Mouse (Mus musculus) liver, embryonic 16.5 days (tissue): ENCODE data around the gene Grk6. TPM values are rescaled to one million over a fixed set of nuclear protein-coding genes. Genes with fewer than 3 reads are reported as not detected.

Experiments
- ATAC-seq: fragments of 200-750 bp; cut with Nextera tagmentation; 2 replicates; pipeline ENCODE4 v1.8.0; 2017; ENCODE audit warnings: low read depth, mild to moderate bottlenecking, moderate number of reproducible peaks, moderate library complexity
- H3K27ac ChIP-seq: fragments of 300-500 bp; sonication (generic); 2 replicates; pipeline ENCODE4 v1.5.1; 2014; ENCODE audit warnings: mild to moderate bottlenecking, low read length
- H3K27me3 ChIP-seq: fragments of 300-500 bp; sonication (generic); 2 replicates; pipeline ENCODE4 v1.6.1; 2014; ENCODE audit warnings: low read depth, low read length, mixed read lengths; ENCODE audit not compliant: control insufficient read depth, insufficient read depth
- H3K36me3 ChIP-seq: fragments of 300-500 bp; sonication (generic); 2 replicates; pipeline ENCODE4 v1.6.1; 2014; ENCODE audit warnings: mild to moderate bottlenecking; ENCODE audit not compliant: control insufficient read depth, insufficient read depth
- H3K4me1 ChIP-seq: fragments of 300-500 bp; sonication (generic); 2 replicates; pipeline ENCODE4 v1.6.1; 2014; ENCODE audit warnings: low read depth, low read length, mixed read lengths; ENCODE audit not compliant: control insufficient read depth
- H3K4me2 ChIP-seq: fragments of 300-500 bp; sonication (generic); 2 replicates; pipeline ENCODE4 v1.6.1; 2014; ENCODE audit warnings: low read depth, low read length, mixed read lengths
- H3K4me3 ChIP-seq: fragments of 300-500 bp; sonication (generic); 2 replicates; pipeline ENCODE4 v1.5.1; 2014; ENCODE audit warnings: low read depth, mild to moderate bottlenecking, low read length
- H3K9ac ChIP-seq: fragments of 300-500 bp; sonication (generic); 2 replicates; pipeline ENCODE4 v1.6.1; 2014; ENCODE audit warnings: low read depth, low read length
- H3K9me3 ChIP-seq: fragments of 300-500 bp; sonication (generic); replicated peaks from 2 replicates; pipeline ENCODE4 v1.6.1; 2016; ENCODE audit warnings: low read length; ENCODE audit not compliant: control insufficient read depth
- WGBS: fragments of 180-500 bp; shearing (Covaris S2); extraction: QIAGEN DNeasy Blood & Tissue Kit; methylation state at CpG from one replicate; pipeline ENCODE4 v1.1.7; 2014; ENCODE audit not compliant: insufficient replicate concordance; 5-methylcytosine and 5-hydroxymethylcytosine counted together
- polyA plus RNA-seq: library from polyadenylated mRNA; unstranded; fragments of >200 nt; fragmentation: Nextera tagmentation; extraction: Ambion mirVana; gene quantifications from 2 replicates; pipeline ENCODE4 v1.2.1, GENCODE M21; 2015

The Grk6 gene
- polyA plus RNA-seq, 1 experiment from 2014 or later: 12.1 TPM

GRCm38 (mm10) chr13:55484520-55485088, 39.7 kb downstream of the Grk6 start:
- Histone ChIP-seq H3K36me3 (no peaks in the 10 kb centered on the region), H3K4me3 (no peak overlapping the region), H3K9me3 (no peaks in the 10 kb centered on the region), H3K4me1 (no peaks in the 10 kb centered on the region; the same call in 1 of the 2 replicates), H3K27me3 (peaks cover 56% of the 10 kb centered on the region), H3K4me2 (no peak overlapping the region), H3K27ac (no peak overlapping the region), H3K9ac (no peak overlapping the region)
- no peak for ATAC-seq
- 42% methylated on average over 7 of the region's 7 CpGs for WGBS

GRCm38 (mm10) chr13:55486029-55486794, 41.3 kb downstream of the Grk6 start:
- Histone ChIP-seq H3K36me3 (no peaks in the 10 kb centered on the region), H3K4me2 (no peak overlapping the region), H3K27ac (no peak overlapping the region), H3K4me1 (no peaks in the 10 kb centered on the region; the same call in 1 of the 2 replicates), H3K9me3 (no peaks in the 10 kb centered on the region), H3K9ac (no peak overlapping the region), H3K4me3 (no peak overlapping the region), H3K27me3 (peaks cover 60% of the 10 kb centered on the region)
- 46% methylated on average over 14 of the region's 14 CpGs for WGBS
- ATAC-seq: no peak

DNA sequence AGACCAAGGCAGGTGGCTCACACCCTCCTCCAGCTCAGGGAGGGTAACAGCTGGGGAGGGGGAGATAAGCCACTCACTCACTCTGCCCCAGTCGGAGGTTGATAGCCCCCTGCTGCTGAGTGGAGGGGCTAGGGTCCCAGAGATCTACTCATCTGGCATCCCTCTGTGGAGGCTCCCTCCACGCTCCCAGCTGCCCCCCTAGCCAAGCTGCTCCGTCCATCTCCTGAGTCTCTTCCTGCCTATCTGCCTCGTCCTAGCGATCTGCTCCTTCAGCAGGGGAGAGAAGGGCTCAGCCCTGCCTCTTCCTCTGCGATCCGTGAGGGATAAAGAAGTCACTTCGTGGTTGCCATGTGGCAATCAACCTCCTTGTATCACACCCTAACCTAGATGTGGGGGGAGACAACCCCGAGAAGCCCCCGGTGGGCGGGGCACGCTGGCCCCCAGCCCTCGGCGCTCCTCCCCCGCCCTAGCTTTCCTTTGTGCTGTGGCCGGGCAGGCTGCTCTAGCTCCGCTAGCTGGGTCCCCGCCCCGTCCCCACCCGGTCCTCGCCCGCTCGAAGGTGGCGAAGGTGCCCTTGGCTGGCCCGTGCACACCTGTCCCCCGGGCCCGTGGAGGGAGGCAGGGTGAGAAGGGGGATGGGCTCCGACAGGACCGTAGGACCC, 42.2 kb downstream of the Grk6 start:
- H3K9ac ChIP-seq: peak overlapping the region; percentile 48
- no peaks in the 10 kb centered on the region for H3K36me3 ChIP-seq
- peak overlapping the region; percentile 74 for H3K4me2 ChIP-seq
- H3K27me3 ChIP-seq: peaks cover 62% of the 10 kb centered on the region
- under 1% methylated on average over 28 of the region's 29 CpGs for WGBS
- H3K27ac ChIP-seq: no peak overlapping the region
- no peak; the same call in 1 of the 2 replicates for ATAC-seq
- H3K4me3 ChIP-seq: peak overlapping the region; percentile 58
- no peaks in the 10 kb centered on the region for H3K9me3 ChIP-seq
- no peaks in the 10 kb centered on the region; the same call in 1 of the 2 replicates for H3K4me1 ChIP-seq

GRCm38 (mm10) chr13:55487578-55488498, 43.0 kb downstream of the Grk6 start, which contains the start of gene Dbn1:
TSS of gene Dbn1 (minus strand) at chr13:55488111.
- peak within 1 kb of the TSS; percentile 48 for H3K9ac ChIP-seq
- peak; percentile 66 for ATAC-seq
- peak within 1 kb of the TSS; percentile 58 for H3K4me3 ChIP-seq
- H3K27me3 ChIP-seq: peaks cover 67% of the 10 kb centered on the region
- no peaks in the 10 kb centered on the region for H3K36me3 ChIP-seq
- H3K4me1 ChIP-seq: no peaks in the 10 kb centered on the region; the same call in 1 of the 2 replicates
- no peaks in the 10 kb centered on the region for H3K9me3 ChIP-seq
- WGBS: 1% methylated on average over 63 of the region's 83 CpGs
- H3K27ac ChIP-seq: no peak within 1 kb of the TSS
- peak within 1 kb of the TSS; percentile 74 for H3K4me2 ChIP-seq

DNA sequence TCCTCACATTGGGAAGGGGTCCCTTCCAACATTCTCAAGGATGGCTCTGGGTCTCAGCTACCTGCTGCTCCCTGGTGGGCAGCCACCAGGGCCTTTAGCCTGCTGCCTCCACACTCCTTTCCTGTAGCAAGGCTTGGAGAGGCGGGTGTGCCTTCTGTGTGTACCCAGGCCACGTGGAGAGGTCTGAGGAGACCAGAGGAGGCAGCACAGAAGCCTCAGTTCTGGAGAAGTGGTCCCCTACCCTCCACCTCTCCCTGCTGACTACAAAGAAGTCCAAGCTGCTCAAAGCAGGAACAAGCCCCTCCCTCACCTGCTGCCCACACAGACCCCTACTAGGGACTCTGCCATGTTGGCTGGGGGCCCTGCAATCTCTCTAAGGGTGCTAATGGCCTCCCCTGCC, 49.4 kb downstream of the Grk6 start:
- Histone ChIP-seq H3K9me3 (no peaks in the 10 kb centered on the region), H3K27me3 (peaks cover 19% of the 10 kb centered on the region), H3K27ac (no peak overlapping the region), H3K4me3 (no peak overlapping the region), H3K36me3 (no peaks in the 10 kb centered on the region), H3K4me1 (no peaks in the 10 kb centered on the region; the same call in 1 of the 2 replicates), H3K9ac (no peak overlapping the region), H3K4me2 (no peak overlapping the region)
- ATAC-seq: no peak
- 20% methylated on average over 2 of the region's 2 CpGs for WGBS

GRCm38 (mm10) chr13:55494883-55495621, 50.2 kb downstream of the Grk6 start:
- no peak overlapping the region for H3K9ac ChIP-seq
- H3K27me3 ChIP-seq: peaks cover 14% of the 10 kb centered on the region
- no peak overlapping the region for H3K4me2 ChIP-seq
- H3K4me1 ChIP-seq: no peaks in the 10 kb centered on the region; the same call in 1 of the 2 replicates
- 0 out of 2 replicates have a peak, but pooled peaks have one; percentile 32 for ATAC-seq
- H3K27ac ChIP-seq: no peak overlapping the region
- 13% methylated on average over 18 of the region's 18 CpGs for WGBS
- no peaks in the 10 kb centered on the region for H3K9me3 ChIP-seq
- H3K4me3 ChIP-seq: no peak overlapping the region
- no peaks in the 10 kb centered on the region for H3K36me3 ChIP-seq

DNA sequence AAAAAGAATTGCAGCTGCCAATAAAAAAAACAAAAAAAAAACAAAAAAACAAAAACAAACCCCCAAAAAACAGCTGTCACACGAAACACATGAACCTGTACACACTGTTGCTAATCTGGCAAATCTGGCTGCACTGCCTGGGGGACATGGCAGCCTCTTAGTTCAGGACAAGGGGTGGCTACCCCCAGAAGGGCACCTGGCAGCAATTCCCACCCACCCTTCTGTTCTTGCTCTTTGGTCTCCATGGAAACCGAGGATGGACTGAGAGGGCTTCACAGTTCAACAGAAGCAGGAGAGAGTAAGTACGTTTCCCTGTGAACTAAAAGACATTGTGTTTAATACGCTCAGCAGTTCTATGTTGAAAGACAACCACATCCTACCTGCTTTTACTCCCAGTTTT, 50.8 kb downstream of the Grk6 start:
- no peak overlapping the region for H3K27ac ChIP-seq
- H3K4me2 ChIP-seq: no peak overlapping the region
- H3K36me3 ChIP-seq: no peaks in the 10 kb centered on the region
- H3K4me3 ChIP-seq: no peak overlapping the region
- 59% methylated on average over 4 of the region's 4 CpGs for WGBS
- peaks cover 14% of the 10 kb centered on the region for H3K27me3 ChIP-seq
- H3K9me3 ChIP-seq: no peaks in the 10 kb centered on the region
- no peaks in the 10 kb centered on the region; the same call in 1 of the 2 replicates for H3K4me1 ChIP-seq
- H3K9ac ChIP-seq: no peak overlapping the region
- ATAC-seq: no peak

GRCm38 (mm10) chr13:55496661-55497060, 51.8 kb downstream of the Grk6 start:
- WGBS: 67% methylated on average over 6 of the region's 6 CpGs
- Histone ChIP-seq H3K27ac (no peak overlapping the region), H3K4me1 (no peaks in the 10 kb centered on the region; the same call in 1 of the 2 replicates), H3K9ac (no peak overlapping the region), H3K9me3 (no peaks in the 10 kb centered on the region), H3K4me2 (no peak overlapping the region), H3K36me3 (no peaks in the 10 kb centered on the region), H3K27me3 (peaks cover 14% of the 10 kb centered on the region), H3K4me3 (no peak overlapping the region)
- ATAC-seq: no peak
